ENCODE assay signal across 7 mouse cellular contexts in the genomic region with DNA sequence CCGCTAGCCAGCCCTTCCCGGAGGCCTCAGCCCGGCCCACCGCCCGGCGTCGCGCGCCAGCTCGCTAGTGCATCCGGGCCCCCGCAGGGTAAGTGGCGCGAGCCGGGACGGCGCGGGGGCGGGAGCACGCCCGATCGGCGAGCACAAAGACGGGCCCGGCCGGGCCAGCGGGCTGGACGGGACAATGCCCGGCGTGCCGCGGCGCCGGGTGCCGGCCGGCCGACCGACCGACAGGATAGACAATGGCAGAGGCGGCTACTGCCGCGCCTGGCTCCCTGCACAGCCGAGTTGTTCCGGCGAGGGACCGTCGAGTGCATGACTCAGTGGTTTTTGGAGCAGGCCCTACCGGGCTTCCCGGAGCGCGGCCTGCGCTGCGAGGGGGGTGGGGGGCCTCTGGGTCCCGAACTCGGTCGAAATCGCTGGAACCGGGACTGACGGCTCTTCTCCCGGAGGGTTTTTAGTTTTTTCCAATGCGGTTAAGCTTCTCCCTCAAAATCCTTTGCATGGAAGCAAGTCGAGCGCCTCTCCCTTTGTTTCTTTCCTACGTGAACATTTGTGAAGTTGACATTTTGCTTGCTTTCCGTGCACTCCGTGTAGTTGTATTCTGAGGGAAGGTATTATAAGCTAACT. TPM values are rescaled to one million over a fixed set of nuclear protein-coding genes. Genes with fewer than 3 reads are reported as not detected.
DNase-seq lines count a peak whose midpoint lies in the region; ATAC-seq lines count a peak whose summit lies in the region.

No protein-coding gene starts in this region.

- WGBS in intestine, embryonic 14.5 days = under 1% methylated on average over 66 of the region's 66 CpGs

- peaks cover 12% of the 10 kb centered on the region for H3K36me3 ChIP-seq in intestine, embryonic 14.5 days (ENCODE audit: control insufficient read depth, insufficient read depth, low read length)

- peak overlapping the region; percentile 100 for H3K27ac ChIP-seq in intestine, embryonic 14.5 days (ENCODE audit: low read depth)

- H3K4me1 ChIP-seq in intestine, embryonic 14.5 days (replicated peaks; ENCODE audit: control insufficient read depth, insufficient read depth, low read length) = peaks cover 5% of the 10 kb centered on the region; the same call in 1 of the 2 replicates

- ATAC-seq in intestine, embryonic 14.5 days (replicated peaks; ENCODE audit: low FRiP score, low TSS enrichment, low read depth) = peak; percentile 67

- H3K9me3 ChIP-seq in intestine, embryonic 14.5 days (ENCODE audit: control insufficient read depth, low read length) = no peaks in the 10 kb centered on the region

- peak overlapping the region; percentile 75 for H3K4me2 ChIP-seq in intestine, embryonic 14.5 days (ENCODE audit: low read length)

- peak overlapping the region; percentile 100 for H3K9ac ChIP-seq in intestine, embryonic 14.5 days (ENCODE audit: low read length)

- DNase-seq in adrenal gland, adult 18-20 months (ENCODE audit: low spot score in 2 of 2) = peak; percentile 68 to 71
- DNase-seq in embryo, embryonic 11 days = peak; percentile 80
- DNase-seq in gastrocnemius, postnatal 25 days = peak; percentile 76
- peak; percentile 89 for DNase-seq in intestine, embryonic 14.5 days (ENCODE audit: low spot score)
- peak; percentile 79 to 83 for DNase-seq in left cerebral cortex, postnatal 36 days (ENCODE audit: low spot score in 2 of 2)
- peak; percentile 65 for DNase-seq in mesoderm, embryonic 11.5 days (ENCODE audit: low read depth, low spot score)
- peak; percentile 76 for DNase-seq in spleen, adult 12 weeks (ENCODE audit: low spot score)

- intact Hi-C loops in left cerebral cortex, postnatal 36 days (cut with DNase I) = loop anchor here (2.0 to 10.0 kb wide), 5 partner anchors 155 to 478 kb away; a partner anchor contains a TSS

- H3K27me3 ChIP-seq in intestine, embryonic 14.5 days (replicated peaks; ENCODE audit: control insufficient read depth, insufficient read depth, low read length) = no peaks in the 10 kb centered on the region

- H3K4me3 ChIP-seq in intestine, embryonic 14.5 days (ENCODE audit: low read depth, low read length) = peak overlapping the region; percentile 90

RNA-seq across cellular contexts. Expression of a gene that starts 0.7 kb away (rescaled TPM):
- total RNA-seq in adrenal gland, adult 18-20 months (2021) = 100 to 1,000 TPM; 175 to 235 TPM
- 100 to 1,000 TPM; 193 to 218 TPM for total RNA-seq in gastrocnemius, postnatal 25 days (2021)
- 93.3 and 97.7 TPM in 2 replicates for polyA plus RNA-seq in intestine, embryonic 14.5 days (2014; fragmentation: Nextera tagmentation; extraction: Ambion mirVana)
- 100 to 1,000 TPM; 162 to 166 TPM for total RNA-seq in left cerebral cortex, postnatal 36 days (2021)

Comparison
In these comparisons a context has a peak if more than half of its experiments do, and no peak if none do; other contexts are left out.
1. Peak in every context shown above with its lines: DNase-seq, ATAC-seq, H3K4me3 ChIP-seq and H3K27ac ChIP-seq.